Mouse (Mus musculus): Measurements from ENCODE around the gene Hmgb1. TPM values are rescaled to one million over a fixed set of nuclear protein-coding genes. Genes with fewer than 3 reads are reported as not detected.
A peak's percentile ranks its signal among the peaks of the same experiment; 100 is the strongest.

The Hmgb1 gene
- polyA plus RNA-seq, 1 experiment from 2014 or later, result 1,827 TPM

DNA sequence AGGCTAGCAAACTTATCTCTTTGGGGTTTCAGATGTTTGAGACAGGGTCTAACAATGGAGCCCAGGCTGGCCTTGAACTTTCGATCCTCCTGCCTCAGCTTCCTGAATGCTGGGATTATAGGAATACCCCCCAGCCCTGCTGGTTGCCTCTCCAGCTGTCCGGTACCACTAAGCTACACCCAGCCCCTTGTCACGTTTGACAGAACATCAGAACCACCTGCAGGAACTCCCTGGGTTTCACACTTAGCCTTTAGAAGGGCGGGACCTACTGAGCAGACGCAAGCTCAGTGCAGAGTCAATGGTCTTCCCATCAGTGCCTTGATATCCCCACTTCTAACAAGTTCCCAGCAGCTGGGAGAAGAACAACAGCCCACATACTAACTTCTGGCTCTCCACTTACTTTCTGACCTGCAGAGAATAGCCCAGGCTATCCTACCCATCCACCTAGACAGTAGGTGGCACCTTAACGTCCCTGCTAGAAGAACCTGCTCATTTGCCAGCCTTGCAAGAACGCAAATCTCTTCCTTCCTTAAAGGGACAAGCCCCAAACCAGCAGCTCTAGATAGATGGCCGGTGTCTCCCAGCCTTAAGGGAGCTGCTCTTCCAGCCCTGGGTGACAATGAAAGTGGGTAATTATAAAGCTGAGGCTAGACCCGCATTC is 178.5 kb downstream of the Hmgb1 start:
- Histone ChIP-seq H3K36me3 (ENCODE audit: poor library complexity, severe bottlenecking) (no peaks in the 10 kb centered on the region), H3K4me3 (peak overlapping the region; percentile 30), H3K4me1 (peaks cover 27% of the 10 kb centered on the region), H3K27me3 (no peaks in the 10 kb centered on the region), H3K27ac (peak overlapping the region; percentile 55), H3K4me2 (peak overlapping the region; percentile 63), H3K9me3 (replicated peaks) (no peaks in the 10 kb centered on the region), H3K9ac (peak overlapping the region; percentile 56)
- 65% methylated on average over 9 of the region's 9 CpGs for WGBS
- no peak for ATAC-seq

DNA sequence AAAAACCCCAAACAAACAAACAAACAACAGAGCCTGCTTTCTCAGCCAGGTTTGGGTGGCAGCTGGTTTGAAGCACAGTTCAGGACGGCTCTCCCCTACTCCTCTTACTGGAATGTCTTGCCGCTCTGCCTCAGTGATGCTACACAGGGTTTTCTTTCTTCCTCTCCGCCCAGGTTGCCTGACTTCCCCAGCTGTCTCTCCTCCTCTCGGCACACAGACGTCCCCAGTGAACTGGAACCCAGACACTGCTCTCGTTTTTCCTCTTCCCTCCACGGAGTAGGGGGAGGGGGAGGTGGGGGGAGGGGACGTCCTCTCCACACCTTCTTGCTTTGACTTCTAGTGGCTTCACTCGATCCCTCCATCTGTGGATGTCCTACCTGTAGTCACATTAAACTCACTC is 179.2 kb downstream of the Hmgb1 start:
- Histone ChIP-seq H3K4me3 (no peak overlapping the region), H3K36me3 (ENCODE audit: poor library complexity, severe bottlenecking) (no peaks in the 10 kb centered on the region), H3K9ac (no peak overlapping the region), H3K27ac (no peak overlapping the region), H3K4me2 (no peak overlapping the region), H3K27me3 (no peaks in the 10 kb centered on the region), H3K4me1 (peaks cover 27% of the 10 kb centered on the region), H3K9me3 (replicated peaks) (no peaks in the 10 kb centered on the region)
- ATAC-seq, result no peak
- 35% methylated on average over 9 of the region's 9 CpGs for WGBS

DNA sequence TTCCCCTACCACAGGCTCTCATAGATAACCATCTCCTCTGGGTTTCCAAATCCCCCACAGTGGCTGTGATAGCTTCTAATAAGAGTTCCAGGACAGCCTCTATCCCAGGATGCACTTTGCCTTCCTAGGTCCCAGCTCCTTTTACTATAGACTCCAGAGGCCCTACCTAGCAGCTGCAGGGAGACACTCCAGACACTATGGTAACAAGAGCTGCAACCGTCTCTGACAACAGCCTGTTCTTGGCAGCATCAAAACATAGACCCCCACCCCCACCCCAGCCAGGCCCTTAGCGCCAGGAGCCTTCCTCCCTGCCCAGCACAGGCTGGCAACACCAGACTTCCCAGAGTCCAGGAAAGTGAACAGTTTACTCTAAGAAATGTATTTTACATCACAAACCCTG is 181.2 kb downstream of the Hmgb1 start:
- H3K27ac ChIP-seq, result no peak overlapping the region
- no peaks in the 10 kb centered on the region for H3K9me3 ChIP-seq (replicated peaks)
- no peak overlapping the region for H3K9ac ChIP-seq
- ATAC-seq, result no peak
- no peak overlapping the region for H3K4me3 ChIP-seq
- no peaks in the 10 kb centered on the region for H3K27me3 ChIP-seq
- no peaks in the 10 kb centered on the region for H3K36me3 ChIP-seq (ENCODE audit: poor library complexity, severe bottlenecking)
- no peak overlapping the region for H3K4me2 ChIP-seq
- peaks cover 27% of the 10 kb centered on the region for H3K4me1 ChIP-seq
- WGBS, result 25% methylated on average over 2 of the region's 2 CpGs

DNA sequence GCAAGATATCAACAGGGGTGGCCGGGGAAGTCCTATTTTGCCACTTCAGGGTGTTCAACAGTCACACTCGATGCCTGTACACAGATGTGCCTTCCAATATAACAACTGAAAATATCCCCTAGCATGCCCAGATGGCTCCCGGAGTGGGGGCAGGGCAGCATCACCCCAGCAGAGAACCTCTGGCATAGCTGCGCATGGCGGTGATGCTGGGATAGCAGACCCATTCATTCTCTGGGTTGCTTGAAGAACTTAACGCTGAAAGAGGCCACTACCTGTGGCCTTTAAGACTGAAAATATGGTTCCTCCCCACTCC is 181.5 kb downstream of the Hmgb1 start:
- no peaks in the 10 kb centered on the region for H3K27me3 ChIP-seq
- H3K9ac ChIP-seq, result no peak overlapping the region
- H3K9me3 ChIP-seq (replicated peaks), result no peaks in the 10 kb centered on the region
- WGBS, result 72% methylated on average over 6 of the region's 6 CpGs
- no peak overlapping the region for H3K4me2 ChIP-seq
- no peaks in the 10 kb centered on the region for H3K36me3 ChIP-seq (ENCODE audit: poor library complexity, severe bottlenecking)
- H3K4me3 ChIP-seq, result no peak overlapping the region
- no peak for ATAC-seq
- no peak overlapping the region for H3K27ac ChIP-seq
- peaks cover 27% of the 10 kb centered on the region for H3K4me1 ChIP-seq

DNA sequence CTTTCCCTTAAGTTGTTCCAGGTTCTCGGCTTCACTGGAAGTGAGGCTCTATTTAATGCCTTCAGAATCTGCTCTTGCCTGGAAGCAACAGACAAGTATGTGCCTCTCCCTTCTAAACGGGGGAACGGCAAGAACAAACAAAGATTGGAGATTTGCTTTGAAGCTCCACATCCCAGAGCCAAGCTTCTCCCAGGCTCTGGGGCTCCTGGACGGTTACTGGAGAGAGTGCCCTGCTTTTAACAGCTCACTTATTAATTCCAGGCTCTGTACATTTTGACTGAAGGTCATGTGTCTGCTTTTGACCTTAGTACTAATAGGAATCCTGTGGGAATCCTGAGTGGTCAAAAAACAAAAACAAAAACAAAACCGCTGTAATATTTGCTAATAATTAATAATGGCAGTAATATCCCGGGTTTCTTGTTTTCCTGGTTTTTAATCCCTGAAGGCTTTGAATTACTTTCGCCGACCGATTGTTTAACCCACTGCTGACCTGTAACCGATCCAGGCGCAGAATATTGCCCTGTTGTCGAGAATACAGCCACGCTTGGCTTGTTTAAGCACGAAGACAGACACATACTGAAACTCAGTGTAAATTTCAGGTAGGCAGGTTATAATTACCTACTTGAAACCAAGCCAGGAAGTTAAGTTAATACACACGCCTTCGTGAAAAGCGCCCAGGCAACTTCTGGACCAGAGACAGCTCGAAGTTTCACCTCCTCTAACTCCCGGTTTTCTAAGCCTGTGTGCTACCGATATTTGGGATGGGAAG is 182.1 kb downstream of the Hmgb1 start:
- Histone ChIP-seq H3K27me3 (no peaks in the 10 kb centered on the region), H3K4me2 (no peak overlapping the region)
- 75% methylated on average over 20 of the region's 20 CpGs for WGBS

DNA sequence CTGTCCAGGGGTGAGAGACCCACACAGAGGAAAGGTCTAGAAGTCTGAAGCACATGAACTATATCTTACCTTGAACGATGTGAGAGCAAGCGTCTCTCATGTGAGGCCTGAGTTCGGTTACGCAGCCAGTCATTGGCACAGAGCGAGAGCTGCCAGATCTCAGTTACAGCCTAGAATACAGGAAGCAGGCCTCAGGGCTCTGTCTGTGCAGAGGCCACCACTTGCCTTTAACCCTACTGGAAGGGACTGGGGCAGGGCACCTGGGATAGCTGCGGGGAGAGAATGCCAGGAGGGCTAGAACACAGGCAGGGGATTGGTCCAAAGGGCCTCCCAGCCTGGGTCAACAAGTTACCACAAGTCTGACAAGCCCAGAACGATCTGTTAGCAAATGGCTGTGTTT is 184.5 kb downstream of the Hmgb1 start:
- ATAC-seq, result no peak
- Histone ChIP-seq H3K36me3 (ENCODE audit: poor library complexity, severe bottlenecking) (no peaks in the 10 kb centered on the region), H3K4me2 (no peak overlapping the region), H3K9ac (no peak overlapping the region), H3K4me1 (peaks cover 23% of the 10 kb centered on the region), H3K27me3 (no peaks in the 10 kb centered on the region), H3K4me3 (no peak overlapping the region), H3K9me3 (replicated peaks) (no peaks in the 10 kb centered on the region), H3K27ac (no peak overlapping the region)
- WGBS, result 94% methylated on average over 7 of the region's 7 CpGs

More for the DNA sequence above, 182.1 kb downstream of the Hmgb1 start:
- Histone ChIP-seq H3K36me3 (ENCODE audit: poor library complexity, severe bottlenecking) (no peaks in the 10 kb centered on the region), H3K4me3 (no peak overlapping the region), H3K27ac (no peak overlapping the region), H3K9ac (no peak overlapping the region), H3K4me1 (peaks cover 26% of the 10 kb centered on the region), H3K9me3 (replicated peaks) (no peaks in the 10 kb centered on the region)
- no peak for ATAC-seq

DNA sequence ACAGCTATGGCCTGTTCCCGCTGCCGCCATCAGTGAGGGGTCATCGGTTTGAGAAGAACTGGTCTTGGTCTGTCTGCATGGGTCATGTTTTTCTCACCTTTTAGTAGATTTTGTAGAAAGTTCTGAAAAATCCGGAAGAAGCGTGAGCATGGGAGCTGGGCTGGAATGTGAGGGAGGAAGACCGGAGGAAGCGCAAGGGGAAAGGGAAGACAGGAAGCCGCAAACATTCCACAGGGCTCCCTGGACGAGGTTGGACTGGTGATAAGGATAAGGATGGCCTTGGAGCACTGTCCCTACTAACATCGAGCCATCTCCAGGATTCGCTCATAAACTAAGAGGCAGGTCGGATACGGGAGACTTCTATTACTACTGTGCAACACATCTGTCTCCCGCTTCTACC is 185.8 kb downstream of the Hmgb1 start:
- no peak overlapping the region for H3K4me3 ChIP-seq
- 92% methylated on average over 14 of the region's 14 CpGs for WGBS
- no peaks in the 10 kb centered on the region for H3K27me3 ChIP-seq
- ATAC-seq, result no peak
- H3K27ac ChIP-seq, result no peak overlapping the region
- H3K9ac ChIP-seq, result no peak overlapping the region
- H3K4me2 ChIP-seq, result no peak overlapping the region
- peaks cover 34% of the 10 kb centered on the region for H3K4me1 ChIP-seq
- no peaks in the 10 kb centered on the region for H3K9me3 ChIP-seq (replicated peaks)
- H3K36me3 ChIP-seq (ENCODE audit: poor library complexity, severe bottlenecking), result no peaks in the 10 kb centered on the region

DNA sequence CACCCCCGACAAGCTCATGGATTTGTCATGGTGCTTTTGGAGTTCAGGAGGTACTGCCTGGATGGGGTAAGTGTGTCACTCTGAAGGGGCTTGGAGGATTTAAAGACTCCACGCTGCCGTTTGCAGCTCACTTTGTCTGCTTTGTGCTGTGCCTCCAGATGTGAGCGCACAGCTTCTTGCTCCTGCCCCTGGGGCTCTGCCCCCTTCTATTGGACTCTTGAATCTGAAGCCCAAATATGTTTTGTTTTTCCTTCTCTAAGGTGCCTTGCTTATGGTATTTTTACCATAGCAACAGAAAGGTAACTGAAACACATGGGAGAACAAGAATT is 187.6 kb downstream of the Hmgb1 start:
- H3K4me1 ChIP-seq, result peaks cover 26% of the 10 kb centered on the region
- no peaks in the 10 kb centered on the region for H3K36me3 ChIP-seq (ENCODE audit: poor library complexity, severe bottlenecking)
- no peak for ATAC-seq
- WGBS, result 57% methylated on average over 4 of the region's 4 CpGs
- H3K27me3 ChIP-seq, result no peaks in the 10 kb centered on the region
- no peaks in the 10 kb centered on the region for H3K9me3 ChIP-seq (replicated peaks)
- H3K9ac ChIP-seq, result no peak overlapping the region
- no peak overlapping the region for H3K4me3 ChIP-seq
- no peak overlapping the region for H3K4me2 ChIP-seq
- H3K27ac ChIP-seq, result no peak overlapping the region

Other genes with a start within 250 kb of the Hmgb1 start
- 3.5 and 10.1 TPM in 2 replicates for gene Gm42791, start 189.3 kb downstream of the Hmgb1 start, polyA plus RNA-seq (2015; fragmentation: Nextera tagmentation; extraction: Ambion mirVana)
- 54.8 and 61.1 TPM in 2 replicates for gene Uspl1, start 139 bp downstream of the Hmgb1 start, polyA plus RNA-seq (2015; fragmentation: Nextera tagmentation; extraction: Ambion mirVana)
- 5.2 and 7.5 TPM in 2 replicates for gene Alox5ap, start 80.3 kb upstream of the Hmgb1 start, polyA plus RNA-seq (2015; fragmentation: Nextera tagmentation; extraction: Ambion mirVana)
- 1.1 and 1.2 TPM in 2 replicates for gene Medag, start 227.3 kb upstream of the Hmgb1 start, polyA plus RNA-seq (2015; fragmentation: Nextera tagmentation; extraction: Ambion mirVana)